Mouse (Mus musculus): ENCODE measurements around the gene Tgfbr3l.

DNA sequence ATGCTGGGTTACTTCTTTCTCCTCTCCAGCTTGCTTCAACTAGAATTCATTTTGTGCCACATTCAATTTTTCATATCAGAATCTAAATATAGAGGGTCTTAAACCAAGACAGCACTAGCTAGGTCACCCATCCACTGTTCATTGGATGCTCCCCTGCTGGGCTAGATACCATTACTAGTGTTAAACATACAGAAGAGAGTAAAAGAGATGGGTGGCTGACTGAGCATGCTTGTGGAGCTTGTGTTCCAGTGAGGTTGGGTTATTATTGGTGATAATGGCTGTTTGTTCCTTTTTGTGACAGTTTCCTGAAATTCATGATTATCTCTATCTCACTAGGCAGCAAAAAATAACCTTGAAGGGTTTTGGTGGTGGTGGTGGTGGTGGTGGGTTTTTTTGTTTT is 26.0 kb upstream of the Tgfbr3l start:
- no peak for TF ChIP-seq POLR2A (IDR thresholded peaks at IDR 0.05; ENCODE audit: low read depth, low read length)
- no peak for TF ChIP-seq CTCF (IDR thresholded peaks at IDR 0.05; ENCODE audit: extremely low read depth, insufficient read depth, insufficient read length, insufficient replicate concordance)

Data from spleen, adult 2 months (tissue).